Mouse (Mus musculus): Measurements from ENCODE around the gene Gm2431. TPM values are rescaled to one million over a fixed set of nuclear protein-coding genes. Genes with fewer than 3 reads are reported as not detected.
A peak's percentile ranks its signal among the peaks of the same experiment; 100 is the strongest.
"Not testable (repeated sequence)": the region's sequence is repeated elsewhere in the genome, so short reads cannot be mapped to it uniquely, and the experiment has no call there.

Gm2431 gene
- total RNA-seq (2021), result not detected
- long read RNA-seq, experiment 1, result 0 reads
- long read RNA-seq, experiment 2, result 0 reads

DNA sequence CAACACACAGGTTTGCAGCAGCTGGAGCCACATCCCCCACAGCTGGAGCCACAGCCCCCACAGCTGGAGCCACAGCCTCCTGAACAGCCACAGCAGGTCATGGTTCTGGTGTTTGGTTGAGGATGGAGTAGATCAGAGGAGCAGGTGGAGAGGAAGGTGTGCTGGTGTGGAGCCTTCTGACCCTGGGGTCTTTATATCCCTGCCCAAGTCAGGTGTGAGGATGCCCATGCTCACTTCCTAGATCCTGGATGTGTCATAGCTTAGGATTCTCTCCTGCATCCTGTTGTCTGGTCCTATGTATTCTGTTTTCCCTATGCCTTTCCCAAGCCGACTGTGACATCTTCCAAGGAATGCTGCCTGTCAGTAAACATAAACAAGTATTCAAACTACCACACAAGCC, at the start of gene Gm2431:
Gm2431 (minus strand) TSS at position 101 of the 400 bp plus-strand sequence.
- DNase-seq (ENCODE audit: low spot score in 2 of 2), result not testable (repeated sequence)

DNA sequence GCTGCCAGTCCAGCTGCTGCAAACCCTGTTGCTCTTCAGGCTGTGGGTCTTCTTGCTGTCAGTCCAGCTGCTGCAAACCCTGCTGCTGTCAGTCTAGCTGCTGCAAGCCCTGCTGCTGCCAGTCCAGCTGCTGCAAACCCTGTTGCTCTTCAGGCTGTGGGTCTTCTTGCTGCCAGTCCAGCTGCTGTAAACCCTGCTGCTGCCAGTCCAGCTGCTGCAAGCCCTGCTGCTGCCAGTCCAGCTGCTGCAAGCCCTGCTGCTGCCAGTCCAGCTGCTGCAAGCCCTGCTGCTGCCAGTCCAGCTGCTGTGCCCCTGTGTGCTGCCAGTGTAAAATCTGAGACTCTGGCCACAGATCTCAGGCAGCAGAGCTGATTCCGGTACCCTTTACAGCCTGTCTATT, 45.8 kb upstream of the Gm2431 start:
- DNase-seq (ENCODE audit: low spot score in 2 of 2), result not testable (repeated sequence)

DNA sequence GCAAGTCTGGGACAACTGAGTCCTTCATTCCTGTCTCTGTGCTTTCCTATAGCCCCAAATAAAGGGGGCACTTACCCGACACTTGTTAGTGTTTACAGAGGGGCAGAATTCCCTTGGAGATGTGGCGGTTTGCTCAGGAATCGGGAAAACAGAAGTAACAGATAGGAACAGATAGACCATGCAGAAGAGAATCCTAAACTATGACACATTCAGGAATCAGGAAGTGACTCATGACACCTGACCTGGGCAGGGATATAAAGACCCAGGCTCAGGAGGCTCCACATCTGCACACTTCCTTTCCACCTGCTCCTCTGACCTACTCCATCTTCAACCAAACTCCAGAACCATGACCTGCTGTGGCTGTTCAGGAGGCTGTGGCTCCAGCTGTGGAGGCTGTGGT, 45.1 kb upstream of the Gm2431 start, which contains the start of gene Krtap5-4:
Krtap5-4 (plus strand) TSS at position 301 of the 400 bp plus-strand sequence.
- DNase-seq (ENCODE audit: low spot score in 2 of 2), result no peak

GRCm38 (mm10) chr7:142297018-142297417, 38.9 kb upstream of the Gm2431 start, which contains the start of gene Krtap5-1:
Gene Krtap5-1 (minus strand): TSS chr7:142297118.
- not testable (repeated sequence) for DNase-seq (ENCODE audit: low spot score in 2 of 2)

DNA sequence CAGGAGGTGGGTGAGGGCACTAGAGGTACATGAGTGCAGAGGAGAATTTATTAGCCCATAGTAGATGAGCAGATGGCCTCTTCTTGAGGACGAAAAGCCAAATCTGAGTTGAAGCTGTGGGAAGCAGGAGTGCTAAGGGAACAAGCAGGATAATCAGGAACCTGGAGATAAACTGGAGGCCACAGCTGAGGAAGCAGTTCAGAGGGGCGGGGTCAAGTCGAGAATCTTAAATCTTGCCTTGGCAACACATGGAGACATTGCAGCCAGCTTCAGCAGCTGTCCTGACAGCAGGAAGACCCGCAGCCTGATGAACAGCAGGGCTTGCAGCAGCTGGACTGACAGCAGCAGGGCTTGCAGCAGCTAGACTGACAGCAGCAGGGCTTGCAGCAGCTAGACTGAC, 38.0 kb upstream of the Gm2431 start:
- not testable (repeated sequence) for DNase-seq (ENCODE audit: low spot score in 2 of 2)

DNA sequence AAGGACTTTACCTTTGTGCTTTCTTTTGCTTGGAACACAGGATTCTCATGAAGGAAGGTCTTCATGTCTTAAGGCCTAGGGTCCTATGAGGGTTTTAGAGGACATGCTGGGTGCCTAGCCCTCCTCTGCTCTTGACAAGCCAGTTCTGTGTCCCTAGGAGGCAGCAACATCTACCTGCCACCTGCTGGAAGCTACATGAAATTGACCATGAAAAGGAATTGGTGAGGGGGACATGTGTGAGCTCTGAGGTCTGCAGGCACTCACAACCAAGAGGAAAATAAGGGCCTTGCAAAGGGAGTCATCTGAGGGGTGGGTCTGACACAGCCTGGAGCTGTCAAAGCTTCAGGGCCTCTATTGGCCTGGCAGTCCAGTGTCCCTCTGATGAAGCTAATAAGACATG, 37.3 kb upstream of the Gm2431 start:
- DNase-seq (ENCODE audit: low spot score in 2 of 2), result no peak

GRCm38 (mm10) chr7:142293851-142294250, 35.7 kb upstream of the Gm2431 start:
- peak; percentile 23 to 27 for DNase-seq (ENCODE audit: low spot score in 2 of 2)

DNA sequence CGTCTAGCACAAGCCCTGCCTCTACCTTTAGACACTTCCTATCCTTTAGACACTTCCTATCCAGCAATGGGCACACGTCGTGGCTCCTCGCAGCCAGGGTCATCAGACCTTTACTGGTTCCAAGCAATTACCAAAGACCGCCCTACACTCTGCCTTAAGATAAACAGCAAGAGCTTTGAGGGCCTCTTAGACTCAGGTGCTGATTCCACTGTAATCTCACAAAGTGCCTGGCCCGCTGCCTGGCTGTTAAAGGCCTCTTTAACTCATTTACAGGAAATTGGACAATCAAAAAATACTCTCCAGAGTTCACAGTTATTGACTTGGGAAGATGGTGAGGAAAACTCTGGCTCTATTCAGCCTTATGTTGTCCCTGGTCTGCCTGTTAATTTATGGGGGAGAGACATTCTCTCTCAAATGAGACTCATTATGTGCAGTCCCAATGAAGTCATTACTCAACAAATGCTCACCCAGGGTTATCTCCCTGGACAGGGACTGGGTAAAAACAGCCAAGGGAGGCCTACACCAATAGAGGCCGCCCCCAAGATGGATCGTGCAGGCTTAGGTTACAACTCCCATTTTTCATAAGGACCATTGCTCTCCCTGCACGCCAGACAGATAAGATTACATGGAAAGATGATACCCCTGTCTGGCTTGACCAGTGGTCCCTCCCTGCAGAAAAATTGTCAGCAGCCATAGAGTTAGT, 27.9 kb upstream of the Gm2431 start:
- DNase-seq (ENCODE audit: low spot score in 2 of 2), result not testable (repeated sequence)

- peak; percentile 3 to 5 for DNase-seq (ENCODE audit: low spot score in 2 of 2)
Measured at GRCm38 (mm10) chr7:142285130-142285835, 27.1 kb upstream of the Gm2431 start.

GRCm38 (mm10) chr7:142284615-142285080, 26.5 kb upstream of the Gm2431 start:
- DNase-seq (ENCODE audit: low spot score in 2 of 2), result peak; percentile 92 to 95

GRCm38 (mm10) chr7:142284023-142284591, 26.0 kb upstream of the Gm2431 start:
- peak; percentile 19 to 24 for DNase-seq (ENCODE audit: low spot score in 2 of 2)

DNA sequence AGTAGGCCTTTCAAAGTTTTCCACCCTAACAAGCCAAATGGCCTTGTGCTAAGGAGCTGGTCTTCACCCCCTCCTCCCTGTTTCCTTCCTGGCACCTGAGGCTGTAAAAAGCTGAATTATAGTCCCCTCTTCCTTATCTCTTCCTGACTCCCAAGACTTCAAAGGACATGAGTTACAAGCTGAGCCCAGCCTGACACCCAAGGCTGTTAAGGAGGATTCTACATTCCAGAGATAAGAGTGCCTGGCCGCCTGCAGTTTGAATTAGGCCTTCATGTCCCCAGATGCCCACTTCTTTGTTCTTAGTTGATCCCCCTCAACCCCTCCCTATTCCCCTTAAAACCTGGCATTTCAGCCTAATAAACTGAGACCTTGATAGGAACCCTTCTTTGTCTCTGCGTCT, 24.7 kb upstream of the Gm2431 start:
- not testable (repeated sequence) for DNase-seq (ENCODE audit: low spot score in 2 of 2)

GRCm38 (mm10) chr7:142279291-142279690, 21.1 kb upstream of the Gm2431 start:
- DNase-seq (ENCODE audit: low spot score in 2 of 2), result not testable (repeated sequence)

GRCm38 (mm10) chr7:142278183-142278582, 20.0 kb upstream of the Gm2431 start:
- peak; percentile 71 to 79 for DNase-seq (ENCODE audit: low spot score in 2 of 2)

DNA sequence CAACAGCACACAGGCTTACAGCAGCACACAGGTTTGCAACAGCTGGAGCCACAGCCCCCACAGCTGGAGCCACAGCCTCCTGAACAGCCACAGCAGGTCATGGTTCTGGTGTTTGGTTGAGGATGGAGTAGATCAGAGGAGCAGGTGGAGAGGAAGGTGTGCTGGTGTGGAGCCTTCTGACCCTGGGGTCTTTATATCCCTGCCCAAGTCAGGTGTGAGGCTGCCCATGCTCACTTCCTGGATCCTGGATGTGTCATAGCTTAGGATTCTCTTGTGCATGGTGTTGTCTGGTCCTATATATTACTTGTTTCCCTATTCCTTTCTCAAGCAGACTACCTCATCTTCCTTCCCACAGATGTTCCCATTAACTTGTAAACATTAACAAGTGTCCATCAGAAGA, 16.1 kb upstream of the Gm2431 start, which contains the start of gene Gm4559:
Gm4559 (minus strand) TSS at position 101 of the 400 bp plus-strand sequence.
- DNase-seq (ENCODE audit: low spot score in 2 of 2), result not testable (repeated sequence)

DNA sequence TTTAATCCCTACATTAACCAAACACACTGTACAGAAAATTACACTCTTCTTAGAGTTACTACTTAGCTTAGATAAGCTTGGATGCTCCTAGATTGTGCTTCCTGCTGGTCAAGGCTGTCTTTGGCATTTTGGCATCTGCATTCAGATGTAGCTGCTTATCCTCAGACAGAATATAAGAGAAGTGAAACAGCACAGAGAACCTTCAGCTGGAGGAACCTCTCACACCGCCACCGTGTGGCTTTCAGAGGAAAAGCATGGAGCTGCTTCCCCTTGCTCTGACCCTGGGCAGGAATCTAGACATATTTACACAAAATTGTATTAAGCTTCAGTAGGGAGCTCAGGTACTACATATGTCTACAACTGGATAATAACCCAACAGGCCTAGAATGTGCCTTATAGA, 2.6 kb downstream of the Gm2431 start:
- peak; percentile 35 to 46 for DNase-seq (ENCODE audit: low spot score in 2 of 2)

DNA sequence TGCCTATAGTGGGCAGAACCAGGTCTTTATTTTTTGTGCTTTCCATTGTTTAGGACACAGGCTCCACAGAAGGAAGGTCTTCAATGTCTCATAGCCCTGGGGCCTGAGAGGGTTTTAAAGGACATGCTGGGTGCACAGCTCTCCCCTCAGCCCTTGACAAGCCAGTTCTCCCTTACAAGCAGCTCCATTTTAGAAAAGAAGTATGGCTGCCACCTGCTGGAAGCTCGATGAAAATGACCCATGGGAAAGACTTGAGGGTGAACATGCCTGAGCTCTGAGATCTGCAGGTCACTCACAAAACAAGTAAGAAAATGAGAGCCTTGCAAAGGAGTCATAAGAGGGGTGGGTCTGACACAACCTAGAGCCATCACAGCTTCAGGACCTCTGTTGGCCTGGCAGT, 8.3 kb downstream of the Gm2431 start:
- DNase-seq (ENCODE audit: low spot score in 2 of 2), result peak; percentile 47 to 50

- no peak for DNase-seq (ENCODE audit: low spot score in 2 of 2)
Measured at GRCm38 (mm10) chr7:142240978-142241377, 17.2 kb downstream of the Gm2431 start, which contains the start of gene Gm40460. Gene Gm40460 (minus strand): TSS chr7:142241078.

DNA sequence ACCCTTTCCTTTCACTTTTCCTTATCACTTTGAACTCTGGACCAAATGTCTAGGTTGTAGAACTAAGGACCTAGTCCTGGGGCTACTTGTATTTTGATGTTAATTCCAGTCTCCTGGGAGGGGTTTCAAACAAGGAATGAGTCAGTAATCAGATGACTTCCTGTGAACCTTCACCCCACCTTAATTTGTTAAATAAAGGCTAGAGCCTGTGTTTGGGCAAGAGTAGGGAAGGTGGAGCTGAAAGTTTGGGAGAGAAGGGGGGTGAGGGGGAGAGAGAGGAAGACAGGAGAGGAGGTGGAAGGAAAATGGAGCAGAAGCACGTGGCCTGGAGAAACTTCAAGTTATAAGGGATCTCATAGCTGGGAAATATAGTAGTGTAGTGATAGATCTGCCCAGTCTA, 26.6 kb downstream of the Gm2431 start:
- DNase-seq (ENCODE audit: low spot score in 2 of 2), result no peak

DNA sequence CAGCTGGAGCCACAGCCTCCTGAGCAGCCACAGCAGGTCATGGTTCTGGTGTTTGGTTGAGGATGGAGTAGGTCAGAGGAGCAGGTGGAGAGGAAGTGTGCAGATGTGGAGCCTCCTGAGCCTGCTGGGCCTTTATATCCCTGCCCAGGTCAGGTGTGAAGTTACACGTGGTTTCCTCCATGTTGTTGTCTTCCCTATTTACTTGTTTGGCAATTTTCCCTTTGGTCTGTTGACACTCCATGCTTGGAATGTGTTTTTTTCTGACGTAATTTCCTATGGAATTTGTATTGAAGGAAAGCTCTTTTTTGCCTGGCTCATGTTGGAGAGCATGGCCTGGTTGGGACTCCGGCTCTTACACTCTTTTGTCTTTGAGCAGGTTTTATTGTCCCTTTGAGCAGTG, 28.3 kb downstream of the Gm2431 start, which contains the start of gene Krtap5-5:
Krtap5-5 (minus strand) TSS at position 101 of the 400 bp plus-strand sequence.
- not testable (repeated sequence) for DNase-seq (ENCODE audit: low spot score in 2 of 2)

DNA sequence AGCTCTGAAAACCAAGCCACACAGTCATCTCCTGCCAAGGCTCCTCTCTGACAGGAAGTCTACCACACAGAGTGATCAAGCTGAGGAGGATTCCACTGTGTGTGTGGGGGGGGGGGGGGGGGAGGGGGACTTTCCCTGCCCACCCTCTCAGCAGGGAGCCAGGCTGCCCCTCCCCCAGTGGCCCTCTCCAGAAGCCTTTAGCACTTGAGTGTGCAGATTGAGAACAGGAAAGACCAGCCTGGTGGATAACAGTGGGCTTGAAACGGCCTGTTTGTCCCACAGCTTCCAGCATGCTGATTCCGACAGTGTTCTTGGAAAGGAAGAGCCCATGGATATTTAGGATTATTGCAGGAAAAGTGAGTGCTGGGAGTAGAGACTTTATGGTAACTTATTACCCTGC, 33.6 kb downstream of the Gm2431 start:
- DNase-seq (ENCODE audit: low spot score in 2 of 2), result no peak
